Mouse (Mus musculus): Measurements from ENCODE around the gene Adamtsl1.

Gene Adamtsl1

DNA sequence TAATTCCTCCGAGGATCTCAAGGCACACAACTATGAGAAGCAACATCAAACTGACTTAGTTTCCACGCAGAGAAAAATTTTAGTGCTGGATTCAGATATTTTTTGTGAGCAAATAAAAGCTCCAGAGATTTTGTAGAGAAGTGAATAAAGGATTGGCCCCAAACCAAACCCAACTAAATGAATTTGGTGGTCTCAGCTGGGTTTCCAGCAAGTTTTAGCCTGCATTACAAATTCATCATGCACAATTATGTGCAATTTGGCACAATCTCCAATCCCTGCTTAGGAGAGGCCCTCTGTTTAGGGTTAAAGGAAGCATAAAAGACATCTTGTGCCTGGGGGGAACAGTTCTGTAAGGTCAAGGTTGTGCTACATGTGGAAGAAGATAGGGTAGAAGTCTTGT is 427.9 kb downstream of the Adamtsl1 start:
- no peak for DNase-seq

DNA sequence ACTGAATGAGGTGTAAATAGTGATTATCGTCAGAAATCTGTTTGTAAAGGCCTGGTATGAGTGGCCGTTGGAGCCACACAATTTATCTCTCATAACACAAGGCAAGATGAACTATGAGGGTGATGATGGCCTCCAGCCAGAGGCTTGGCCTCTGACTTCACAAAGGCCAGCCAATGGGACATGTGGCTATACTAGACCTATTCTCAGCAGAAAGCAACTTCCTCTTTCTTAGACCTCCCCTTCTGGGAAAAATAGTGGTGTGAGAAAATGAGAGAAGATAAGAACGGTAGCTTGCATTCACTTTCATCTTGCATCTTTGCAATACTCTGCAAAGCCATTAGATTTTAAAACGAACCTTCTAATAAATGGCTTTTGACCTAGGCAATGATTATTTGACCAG is 439.6 kb downstream of the Adamtsl1 start:
- DNase-seq: peak; percentile 35

DNA sequence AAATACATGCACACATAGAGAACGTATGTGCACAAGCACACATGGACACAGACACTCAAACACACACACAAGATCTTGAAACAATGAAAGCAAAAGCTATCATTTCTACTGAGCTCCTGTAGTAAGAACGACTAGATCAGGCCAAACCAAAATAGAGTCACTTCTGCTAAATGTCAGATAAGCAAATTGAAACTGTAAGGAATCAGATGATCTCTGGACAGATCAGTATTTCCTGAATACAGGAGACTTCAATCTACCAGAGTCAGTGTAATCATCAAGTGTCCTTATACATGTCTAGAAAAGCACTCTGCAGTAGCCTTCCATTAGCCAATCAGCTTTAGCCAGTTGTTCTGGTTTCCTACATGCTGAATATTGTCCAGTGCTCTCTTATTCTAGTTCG is 441.4 kb downstream of the Adamtsl1 start:
- DNase-seq: no peak

DNA sequence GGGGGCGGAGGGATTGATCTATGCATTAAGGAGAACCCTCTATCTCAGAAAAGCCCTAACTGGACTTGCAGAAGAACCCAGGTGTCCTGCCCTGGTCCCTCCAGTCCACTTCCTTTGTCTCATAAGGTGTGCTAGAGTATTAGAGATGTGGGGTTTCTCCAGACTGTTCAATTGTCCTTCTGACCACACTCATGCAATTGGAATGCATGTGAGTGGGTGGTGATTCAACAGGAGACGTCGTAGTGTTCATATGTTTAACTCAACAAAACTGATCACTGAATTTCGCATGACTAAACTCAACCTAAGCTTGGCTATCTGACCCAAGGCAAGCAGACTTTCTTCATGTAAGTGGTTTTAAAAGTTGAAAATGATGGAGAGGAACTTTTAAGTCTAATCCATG is 443.3 kb downstream of the Adamtsl1 start:
- DNase-seq: no peak

DNA sequence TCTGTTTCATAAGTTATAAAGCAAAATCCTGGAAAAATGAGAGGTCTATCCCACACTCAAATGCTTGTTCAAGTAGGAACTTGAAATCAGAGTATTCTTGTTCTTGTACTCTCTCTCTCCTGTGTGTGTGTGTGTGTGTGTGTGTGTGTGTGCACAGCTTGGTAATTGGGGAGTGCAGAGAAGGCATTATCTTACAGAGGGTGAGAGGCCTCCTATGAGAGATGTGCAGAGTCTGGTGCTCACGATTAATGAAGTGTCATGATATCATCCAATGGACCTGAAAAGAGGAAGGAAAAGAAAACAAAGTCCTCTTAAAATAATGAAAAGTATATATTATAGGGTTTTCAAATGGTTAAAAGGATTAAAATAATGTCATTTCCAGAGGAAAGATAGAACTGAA is 443.9 kb downstream of the Adamtsl1 start:
- DNase-seq: no peak

DNA sequence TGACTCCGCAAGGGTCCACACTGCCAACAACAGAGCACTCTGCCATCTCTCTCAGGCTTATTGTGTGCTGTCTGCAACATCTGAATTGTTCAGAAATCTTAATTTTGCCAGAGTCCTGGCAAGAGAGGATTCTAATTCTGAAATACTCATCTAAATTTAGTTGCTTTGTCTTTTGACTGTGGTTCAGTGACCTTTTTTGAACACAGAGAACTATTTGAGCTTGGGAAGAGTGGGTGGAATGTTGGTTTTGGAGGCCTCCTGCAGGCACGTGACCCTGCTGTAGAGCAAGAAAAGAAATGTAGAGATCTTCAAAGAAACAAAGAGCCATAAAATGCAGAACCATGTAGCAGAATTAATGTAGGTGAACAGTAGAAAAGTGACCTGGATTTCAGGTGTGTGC is 445.0 kb downstream of the Adamtsl1 start:
- DNase-seq: no peak

DNA sequence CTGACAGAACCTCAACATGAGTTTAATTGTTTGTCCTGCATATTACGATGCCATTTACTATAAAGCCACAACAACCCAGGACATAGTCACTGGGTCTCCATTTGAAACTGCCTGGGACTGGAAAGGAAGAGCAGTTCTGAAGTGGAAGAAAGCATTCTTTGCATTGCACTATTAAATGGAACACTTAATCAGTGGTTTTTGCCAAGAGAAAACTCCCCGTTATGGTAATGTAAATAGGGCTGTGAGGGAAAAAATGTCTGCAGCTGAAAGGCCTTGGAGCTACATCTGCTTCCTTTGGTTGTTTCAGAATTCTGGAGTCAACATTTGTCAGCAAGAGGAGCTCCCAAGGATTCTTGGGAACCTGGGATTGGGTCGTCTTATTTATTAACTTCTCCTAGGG is 462.2 kb downstream of the Adamtsl1 start:
- no peak for DNase-seq

DNA sequence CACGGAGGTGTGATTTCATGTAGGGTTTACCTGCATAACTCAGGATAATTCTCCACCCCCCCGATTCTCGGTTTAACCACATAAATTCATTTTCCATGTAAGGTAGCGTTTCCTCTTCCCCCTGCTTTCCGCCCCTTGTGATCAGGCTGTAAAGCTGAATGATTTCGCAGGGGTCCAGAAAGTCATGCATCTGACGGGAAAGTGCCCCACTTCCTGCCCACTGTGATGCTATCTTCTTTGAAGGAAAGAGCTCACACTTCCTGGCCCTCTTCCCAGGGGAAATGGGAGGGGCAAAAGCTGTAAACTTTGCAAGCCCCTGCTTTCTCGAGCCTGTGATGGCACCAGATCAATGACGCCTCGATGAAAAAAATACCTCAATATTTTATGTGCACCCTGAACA is 465.2 kb downstream of the Adamtsl1 start:
- DNase-seq: no peak

DNA sequence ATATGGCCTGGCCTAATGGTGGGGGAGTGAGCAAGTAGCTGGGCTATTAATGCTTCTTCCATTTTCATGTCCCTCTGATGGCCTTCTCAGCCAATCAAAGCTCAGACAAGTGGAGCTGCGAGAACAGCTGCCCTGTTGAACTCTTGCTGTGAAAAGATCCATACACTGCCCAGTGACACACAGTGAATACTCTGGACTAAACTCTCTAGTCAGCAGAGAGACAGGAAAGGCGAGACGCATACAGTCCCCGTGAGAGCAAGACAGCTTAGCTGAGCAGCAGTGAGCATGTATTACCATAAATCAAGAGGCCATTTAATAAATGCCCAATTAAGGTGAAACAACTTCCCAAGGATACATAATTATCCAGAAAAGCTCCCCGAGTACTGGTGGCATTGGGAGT is 492.6 kb downstream of the Adamtsl1 start:
- no peak for DNase-seq

DNA sequence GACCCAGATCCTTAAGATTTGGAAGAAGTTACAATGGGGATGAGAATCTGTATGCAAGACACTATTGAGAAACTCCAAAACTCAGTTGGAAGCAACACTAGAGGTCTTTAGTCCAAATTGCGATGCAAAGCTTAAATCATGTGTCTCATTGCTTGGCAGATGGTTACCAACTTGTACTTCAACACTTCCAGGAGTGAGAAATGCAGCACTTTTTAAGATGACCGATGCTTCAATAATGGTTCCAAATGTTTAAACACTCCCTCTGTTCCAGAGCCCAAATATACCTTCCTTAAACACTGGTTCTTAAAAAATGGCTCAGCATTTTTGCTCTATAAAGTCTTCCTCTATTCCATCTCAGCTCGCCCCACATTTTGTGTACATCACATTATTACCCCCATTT is 499.7 kb downstream of the Adamtsl1 start:
- no peak for DNase-seq

DNA sequence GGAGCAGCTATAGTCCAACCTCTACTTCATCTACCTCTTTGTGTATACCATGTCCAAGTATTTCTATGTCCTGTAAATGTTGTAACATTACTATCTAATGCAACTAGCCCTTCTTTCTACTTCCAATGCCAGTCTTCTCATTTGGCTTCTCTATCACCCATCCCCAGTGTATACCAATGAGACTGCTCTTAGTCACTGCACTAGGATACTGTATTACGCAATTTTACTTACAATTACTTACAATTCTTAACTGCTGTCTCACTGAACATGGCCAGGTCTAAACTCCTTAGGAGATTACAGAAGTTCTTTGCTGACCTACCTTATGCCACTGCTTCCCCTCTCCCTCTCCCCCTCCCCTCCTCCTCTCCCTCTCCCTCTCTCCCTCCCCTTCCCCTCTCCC is 505.0 kb downstream of the Adamtsl1 start:
- DNase-seq: no peak

DNA sequence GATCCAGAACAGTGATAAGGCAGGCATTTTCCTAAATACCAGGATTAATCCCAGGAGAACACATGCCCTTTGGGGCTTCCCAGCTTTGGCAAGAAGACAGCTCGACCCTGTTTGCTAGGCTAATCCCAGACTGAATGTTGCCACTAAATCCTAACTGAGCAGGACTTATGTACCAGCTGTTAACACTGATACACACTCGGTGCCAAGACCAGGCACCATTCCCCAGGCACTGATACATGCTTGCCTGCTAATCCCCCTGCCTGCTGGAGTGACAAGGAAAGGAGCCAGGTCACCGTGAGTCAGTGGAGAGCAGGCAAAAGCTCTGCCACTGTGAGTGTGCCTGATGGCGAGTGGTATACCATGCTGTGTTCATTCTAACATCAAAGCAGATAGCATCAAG is 505.6 kb downstream of the Adamtsl1 start:
- no peak for DNase-seq

DNA sequence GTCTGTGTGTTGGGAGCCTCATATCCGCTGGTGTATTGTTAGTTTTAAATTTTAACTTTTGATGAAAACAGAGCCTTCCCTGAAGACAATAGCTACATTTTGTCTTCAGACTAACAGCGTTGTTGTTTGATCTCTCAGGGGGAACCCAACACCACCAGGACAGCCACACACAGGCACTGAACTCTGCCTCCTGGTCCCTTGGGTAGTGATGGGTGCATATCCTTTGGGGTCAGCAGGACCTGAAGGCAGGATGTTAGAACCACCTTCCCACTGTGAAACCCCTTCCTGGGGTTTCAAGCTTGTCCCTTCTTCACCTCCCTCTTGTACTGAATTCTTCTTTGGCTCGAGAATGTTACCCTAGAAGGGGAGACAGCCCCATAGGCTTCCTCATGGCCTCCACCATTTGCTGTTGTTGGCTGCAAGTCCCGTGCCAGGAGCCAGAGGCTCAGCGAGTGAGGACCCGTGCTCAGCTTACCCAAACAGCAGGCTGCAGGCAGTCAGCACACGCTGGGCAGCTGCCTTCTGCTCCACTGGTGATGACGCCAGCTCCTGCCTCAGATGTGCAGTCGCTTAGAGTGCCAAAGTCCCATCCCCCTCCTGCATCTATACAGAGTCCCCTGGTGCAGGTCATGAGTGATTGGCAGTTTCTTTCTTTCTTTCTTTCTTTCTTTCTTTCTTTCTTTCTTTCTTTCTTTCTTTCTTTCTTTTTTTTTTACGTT is 506.6 kb downstream of the Adamtsl1 start:
- no peak for DNase-seq

DNA sequence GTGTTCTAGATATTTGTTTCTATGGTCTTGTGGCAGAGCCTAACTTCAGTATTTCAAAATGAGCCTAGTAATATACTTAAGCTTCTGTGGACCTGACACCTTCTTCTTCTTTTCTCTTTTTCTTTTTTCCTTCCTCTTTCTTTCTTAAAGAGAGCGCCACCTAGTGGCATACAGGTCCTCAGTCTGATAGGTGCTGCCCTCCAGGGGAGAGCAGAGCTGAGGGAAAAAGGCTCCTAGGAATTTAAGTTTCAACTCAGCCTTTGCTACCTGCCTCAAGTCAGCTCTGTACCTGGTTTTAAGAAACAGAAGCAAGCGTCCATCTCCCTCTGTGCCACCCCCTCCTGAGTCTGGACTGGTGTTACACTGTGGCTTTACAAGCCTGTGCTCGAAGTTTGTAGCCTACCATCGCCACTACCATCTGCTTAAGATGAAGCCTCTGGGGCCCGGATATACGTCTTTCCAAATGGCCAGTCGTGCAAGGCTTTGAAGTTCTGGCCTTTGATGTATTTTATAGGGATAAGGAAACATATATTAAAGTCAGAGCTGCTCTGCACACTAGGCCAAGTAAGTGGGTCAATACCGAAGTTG is 510.7 kb downstream of the Adamtsl1 start:
- DNase-seq: peak; percentile 5

DNA sequence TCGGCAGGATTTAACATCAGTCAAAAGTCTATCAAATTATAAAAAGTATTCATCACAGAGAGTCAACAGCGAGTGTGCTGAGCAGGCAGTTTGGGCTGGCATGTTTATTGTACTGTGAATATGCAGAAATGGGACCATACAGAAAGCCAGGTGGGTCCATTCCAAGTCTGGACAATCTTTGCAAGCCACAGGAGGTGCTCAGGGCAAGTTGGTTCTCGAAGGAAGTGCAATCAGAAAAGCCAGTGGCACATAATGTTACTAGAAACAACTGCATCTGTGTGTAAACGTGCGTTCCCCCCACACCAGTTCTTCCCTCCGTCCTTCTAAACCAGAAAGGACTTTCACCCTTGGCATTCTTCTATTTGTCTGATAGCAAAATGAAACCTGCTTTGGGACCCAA is 515.5 kb downstream of the Adamtsl1 start:
- no peak for DNase-seq

DNA sequence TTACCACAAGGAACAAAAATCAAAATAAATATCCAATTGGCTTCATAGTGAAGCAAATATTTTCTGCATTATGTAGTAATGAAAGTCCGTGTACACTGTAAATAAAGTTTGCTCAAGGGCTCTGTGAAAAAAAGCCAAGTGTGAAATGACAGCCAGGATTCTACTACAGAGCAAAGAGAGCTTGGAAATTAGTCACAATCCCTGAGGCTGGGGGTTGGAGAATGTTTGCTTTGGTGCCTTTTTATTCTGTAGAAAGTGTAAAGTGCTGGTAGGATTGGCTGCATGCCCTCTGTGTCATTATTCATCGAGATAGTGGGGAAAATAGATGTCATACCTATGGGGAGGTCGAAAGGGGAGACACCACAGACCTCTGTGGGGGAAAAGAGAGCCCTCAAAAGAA is 516.2 kb downstream of the Adamtsl1 start:
- DNase-seq: no peak

DNA sequence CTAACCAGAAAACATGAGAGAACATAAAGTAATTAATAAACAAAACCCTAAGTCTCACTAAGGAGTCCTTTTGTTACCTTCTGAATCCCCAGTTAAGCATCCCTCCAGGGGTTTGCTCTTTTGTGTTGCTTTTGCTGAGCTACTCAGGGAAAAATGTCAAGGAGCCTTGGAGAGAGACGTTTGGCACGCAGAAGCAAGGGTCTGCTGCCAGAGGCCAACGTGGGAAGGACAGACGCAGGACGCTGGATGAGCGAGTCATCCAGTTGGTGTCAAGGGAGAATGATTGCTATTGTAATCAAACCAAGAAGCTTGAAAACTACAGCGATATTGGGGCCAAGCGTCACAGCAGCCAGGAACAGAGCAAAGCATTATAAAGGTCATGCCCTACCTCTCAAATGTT is 517.1 kb downstream of the Adamtsl1 start:
- no peak for DNase-seq

DNA sequence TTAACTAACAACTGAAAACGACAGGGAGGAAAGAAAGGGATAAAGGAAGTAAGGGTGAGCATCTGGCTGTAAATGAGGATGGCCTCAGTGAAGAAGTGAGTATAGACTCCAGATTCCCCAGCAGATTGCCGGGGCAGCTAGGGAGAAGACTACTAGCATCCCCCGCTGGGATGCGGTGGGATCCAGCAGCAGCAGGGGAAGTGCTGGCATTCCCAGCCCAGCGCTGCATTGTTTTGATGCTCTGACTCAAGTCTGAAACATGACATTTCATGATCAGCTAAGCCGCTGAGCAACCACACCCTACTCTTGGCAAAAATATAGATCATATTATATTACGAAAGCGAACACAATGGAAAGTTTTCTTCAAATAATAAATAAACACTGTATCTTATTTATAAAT is 526.9 kb downstream of the Adamtsl1 start:
- no peak for DNase-seq

DNA sequence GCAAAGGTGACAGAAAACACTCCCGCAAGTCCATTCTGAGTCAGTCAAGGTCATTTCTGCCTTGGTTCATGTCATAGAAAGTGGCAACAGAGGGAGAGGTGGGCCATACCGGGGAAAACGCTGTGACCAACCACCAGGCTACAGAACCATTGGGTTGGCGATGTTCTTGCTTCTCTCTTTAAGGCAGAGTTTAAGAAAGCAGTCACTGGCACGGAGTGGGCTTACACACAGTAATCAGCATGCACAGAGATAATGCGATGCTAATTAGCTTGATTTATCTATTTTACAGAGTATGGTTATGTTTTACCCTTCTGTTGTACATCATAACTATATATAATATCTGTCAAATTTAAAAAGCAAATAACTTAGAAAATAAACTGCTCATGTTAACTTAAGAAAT is 531.5 kb downstream of the Adamtsl1 start:
- no peak for DNase-seq

DNA sequence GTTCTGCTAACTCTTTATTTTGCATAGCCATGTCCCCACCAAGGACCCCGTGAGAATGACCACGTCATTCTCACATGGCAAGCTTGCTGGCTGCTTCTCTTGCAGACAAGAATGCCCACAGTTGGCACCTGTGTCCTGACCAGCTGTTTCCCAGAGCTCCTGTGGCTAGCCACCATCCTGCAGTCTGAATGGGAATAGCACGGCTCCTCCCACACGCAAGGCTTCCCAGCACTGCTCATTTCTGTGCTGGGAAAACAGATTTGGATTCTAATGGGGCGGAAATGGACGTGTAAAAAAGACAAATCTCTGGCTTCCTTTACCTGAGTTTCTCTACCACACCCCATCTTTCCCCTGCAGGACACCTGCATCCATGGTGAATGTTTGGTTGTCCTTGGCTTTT is 531.9 kb downstream of the Adamtsl1 start:
- no peak for DNase-seq

DNA sequence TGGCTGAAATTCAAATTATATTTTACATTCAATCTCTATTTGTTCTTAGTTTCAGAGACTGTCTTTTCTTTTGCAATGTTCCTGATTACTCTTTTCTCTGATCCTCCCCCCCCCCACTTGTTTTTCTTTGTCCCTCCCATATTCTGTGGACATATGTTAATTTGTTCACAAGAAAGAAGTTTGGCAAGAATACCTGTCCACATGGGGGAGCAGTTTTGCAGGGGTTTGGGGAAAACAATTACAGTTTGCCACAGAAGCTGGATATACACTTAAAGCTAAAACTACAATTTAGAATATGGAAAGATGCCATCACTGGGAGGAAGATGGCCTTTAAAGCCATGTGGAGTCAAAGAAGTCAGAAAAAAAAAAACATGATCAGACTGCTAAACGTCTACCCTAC is 532.9 kb downstream of the Adamtsl1 start:
- DNase-seq: no peak

DNA sequence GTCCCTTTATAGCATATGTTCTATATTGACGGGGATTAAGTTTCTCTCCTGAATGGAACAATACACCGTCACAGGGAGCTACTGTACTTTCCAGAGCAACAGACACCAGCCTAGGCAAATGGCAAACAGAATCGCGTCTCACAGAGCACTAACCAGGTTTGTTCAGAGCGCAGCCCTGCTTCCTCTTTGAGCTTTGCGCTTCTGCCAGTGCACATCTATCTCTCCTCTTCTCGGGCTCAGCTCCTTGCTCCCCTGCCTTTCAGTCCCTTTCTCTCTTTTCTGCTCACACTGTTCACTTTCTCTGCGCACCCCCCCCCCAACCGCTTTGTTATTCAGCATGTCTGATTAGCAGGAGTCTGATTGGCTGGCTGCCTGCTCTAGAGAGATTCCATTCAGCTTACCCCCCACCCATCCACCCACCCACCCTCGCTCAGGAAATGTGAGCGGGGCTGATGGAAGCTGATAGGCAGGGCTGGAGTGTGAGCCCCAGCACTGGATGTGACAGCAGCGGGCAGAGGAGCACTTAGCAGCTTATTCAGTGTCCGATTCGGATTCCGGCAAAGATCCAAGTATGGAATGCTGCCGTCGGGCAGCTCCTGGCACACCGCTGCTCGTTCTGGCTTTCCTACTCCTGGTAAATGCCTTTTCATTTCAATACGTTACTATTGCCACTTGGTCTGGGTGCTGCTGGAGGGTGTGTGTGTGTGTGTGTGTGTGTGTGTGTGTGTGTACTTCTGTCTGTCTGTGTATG is 539.7 kb downstream of the Adamtsl1 start:
- DNase-seq: peak; percentile 23

DNA sequence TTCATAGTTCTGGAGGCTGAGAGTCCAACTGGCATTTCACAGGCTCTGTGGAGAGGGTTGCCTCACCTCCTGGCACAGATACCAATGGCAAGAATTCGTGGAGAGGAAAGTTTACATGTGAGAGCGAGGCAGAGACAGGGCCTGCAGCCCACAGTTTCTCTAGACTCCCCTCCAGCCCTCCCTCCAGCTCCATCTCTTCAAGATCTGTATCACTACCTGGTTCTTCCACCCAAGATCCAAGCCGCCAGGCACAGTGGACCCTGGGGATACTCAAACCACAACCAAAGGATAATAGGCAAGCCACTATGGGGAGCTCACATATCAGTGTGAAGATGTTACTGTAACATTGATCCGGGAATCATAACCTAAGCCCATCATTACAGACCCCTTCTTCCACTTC is 546.6 kb downstream of the Adamtsl1 start:
- no peak for DNase-seq

DNA sequence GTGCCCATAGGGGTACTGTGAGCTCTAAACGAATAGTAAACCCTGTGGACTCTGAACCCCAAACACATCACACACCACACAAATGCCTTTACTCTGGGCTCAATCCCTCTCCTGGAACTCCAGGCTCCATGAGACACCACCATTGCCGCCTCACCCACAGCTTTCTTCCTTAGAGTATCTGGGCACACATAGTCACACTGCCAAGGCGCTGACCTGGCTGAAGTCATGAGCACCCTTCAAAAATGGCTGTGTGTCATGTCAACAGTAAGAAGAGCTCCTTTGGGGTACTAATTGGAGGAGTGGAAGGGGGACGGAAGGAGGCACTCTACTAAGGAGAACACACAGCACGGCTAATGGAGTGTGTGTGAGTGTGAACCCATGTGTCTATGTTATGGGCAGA is 554.4 kb downstream of the Adamtsl1 start:
- no peak for DNase-seq

Data from kidney, adult 11 months (tissue).